Mouse (Mus musculus) ES-Bruce4 (cell line): ENCODE results near the gene Thtpa.

Experiments used
- CTCF ChIP-seq: IDR thresholded peaks from one replicate; pipeline ENCODE4 v1.8.1; 2011; ENCODE audit warnings: low read depth, low read length
- POLR2A ChIP-seq: IDR thresholded peaks from one replicate; pipeline ENCODE4 v1.8.1; 2011; ENCODE audit warnings: low read length; ENCODE audit not compliant: insufficient read depth

DNA sequence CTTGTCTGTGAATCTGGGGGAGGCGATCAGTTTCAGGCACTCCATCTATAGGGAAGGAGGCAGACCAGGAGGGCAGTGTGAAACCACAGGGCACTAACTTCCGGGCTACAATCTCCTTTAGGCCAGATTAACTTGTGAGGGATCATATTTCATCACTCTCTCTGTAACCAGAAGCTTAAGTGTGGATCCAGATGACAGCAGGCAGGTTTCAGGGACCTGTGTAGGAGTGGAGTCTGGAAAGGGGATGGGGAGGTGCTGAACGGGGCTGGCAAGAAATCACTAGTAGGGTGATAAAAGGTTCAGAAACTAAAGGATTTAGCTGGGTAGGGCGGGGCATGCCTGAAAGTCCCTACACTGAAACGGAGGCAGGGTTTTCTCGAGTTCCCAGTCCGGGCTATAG, 10.8 kb downstream of the Thtpa start:
- no peak for TF ChIP-seq CTCF
- no peak for TF ChIP-seq POLR2A
